Mouse (Mus musculus) stomach, embryonic 16.5 days (tissue): ENCODE results near the gene Olfr115. TPM values are rescaled to one million over a fixed set of nuclear protein-coding genes. Genes with fewer than 3 reads are reported as not detected.

Experiments
- ATAC-seq: fragments of 200-750 bp; cut with Nextera tagmentation; 2 replicates; pipeline ENCODE4 v1.8.0; 2017; ENCODE audit warnings: moderate number of reproducible peaks, moderate TSS enrichment; ENCODE audit not compliant: insufficient read depth, low FRiP score
- H3K27ac ChIP-seq: fragments of 300-500 bp; sonication (generic); 2 replicates; pipeline ENCODE4 v1.5.1; 2014; ENCODE audit warnings: low read length
- H3K27me3 ChIP-seq: fragments of 300-500 bp; sonication (generic); 2 replicates; pipeline ENCODE4 v1.6.1; 2014; ENCODE audit warnings: low read length, control low read depth, mixed read lengths; ENCODE audit not compliant: control insufficient read depth, insufficient read depth
- H3K36me3 ChIP-seq: fragments of 300-500 bp; sonication (generic); 2 replicates; pipeline ENCODE4 v1.6.1; 2014; ENCODE audit warnings: low read length; ENCODE audit not compliant: control insufficient read depth, insufficient read depth
- H3K4me1 ChIP-seq: fragments of 300-500 bp; sonication (generic); 2 replicates; pipeline ENCODE4 v1.6.1; 2014; ENCODE audit warnings: low read length, control low read depth, mixed read lengths; ENCODE audit not compliant: control insufficient read depth, insufficient read depth
- H3K4me2 ChIP-seq: fragments of 300-500 bp; sonication (generic); 2 replicates; pipeline ENCODE4 v1.6.1; 2014; ENCODE audit warnings: low read depth, low read length, mixed read lengths
- H3K4me3 ChIP-seq: fragments of 300-500 bp; sonication (generic); replicated peaks from 2 replicates; pipeline ENCODE4 v1.5.1; 2014; ENCODE audit warnings: mild to moderate bottlenecking, low read length
- H3K9ac ChIP-seq: fragments of 300-500 bp; sonication (generic); 2 replicates; pipeline ENCODE4 v1.6.1; 2014; ENCODE audit warnings: low read length
- H3K9me3 ChIP-seq: fragments of 300-500 bp; sonication (generic); replicated peaks from 2 replicates; pipeline ENCODE4 v1.6.1; 2016; ENCODE audit warnings: low read length, control low read depth; ENCODE audit not compliant: control insufficient read depth
- WGBS: fragments of 180-500 bp; shearing (Covaris S2); extraction: QIAGEN DNeasy Blood & Tissue Kit; methylation state at CpG from one replicate; pipeline ENCODE4 v1.1.7; 2014; 5-methylcytosine and 5-hydroxymethylcytosine counted together
- polyA plus RNA-seq: library from polyadenylated mRNA; unstranded; fragments of >200 nt; fragmentation: Nextera tagmentation; extraction: Ambion mirVana; gene quantifications from 2 replicates; pipeline ENCODE4 v1.2.1, GENCODE M21; 2015

Olfr115 gene
- not detected in 2 replicates for polyA plus RNA-seq

- Histone ChIP-seq H3K27me3 (no peaks in the 10 kb centered on the region), H3K4me2 (no peak within 1 kb of the TSS), H3K9me3 (no peaks in the 10 kb centered on the region), H3K4me3 (no peak within 1 kb of the TSS), H3K9ac (no peak within 1 kb of the TSS), H3K27ac (no peak within 1 kb of the TSS), H3K4me1 (no peaks in the 10 kb centered on the region), H3K36me3 (no peaks in the 10 kb centered on the region)
- no peak for ATAC-seq
- WGBS, result 67% methylated on average over 2 of the region's 2 CpGs
Observed at GRCm38 (mm10) chr17:37627009-37627408, at the start of gene Olfr115, which contains the start of gene Olfr116. TSS of gene Olfr115 (minus strand) at chr17:37627109. TSS of gene Olfr116 (minus strand) at chr17:37627199.

- no peak for ATAC-seq
- Histone ChIP-seq H3K4me3 (no peak within 1 kb of the TSS), H3K36me3 (no peaks in the 10 kb centered on the region), H3K4me2 (no peak within 1 kb of the TSS), H3K4me1 (no peaks in the 10 kb centered on the region), H3K9me3 (no peaks in the 10 kb centered on the region), H3K9ac (no peak within 1 kb of the TSS), H3K27me3 (no peaks in the 10 kb centered on the region), H3K27ac (no peak within 1 kb of the TSS)
- 53% methylated on average over 2 of the region's 2 CpGs for WGBS
Observed at GRCm38 (mm10) chr17:37666688-37667087, 39.8 kb upstream of the Olfr115 start, which contains the start of gene Olfr118. TSS of gene Olfr118 (plus strand) at chr17:37666988.

- ATAC-seq, result no peak
- WGBS, result 51% methylated on average over 1 of the region's 1 CpGs
- Histone ChIP-seq H3K27ac (no peak within 1 kb of the TSS), H3K4me3 (no peak within 1 kb of the TSS), H3K9me3 (no peaks in the 10 kb centered on the region), H3K4me2 (no peak within 1 kb of the TSS), H3K27me3 (no peaks in the 10 kb centered on the region), H3K36me3 (no peaks in the 10 kb centered on the region), H3K4me1 (no peaks in the 10 kb centered on the region), H3K9ac (no peak within 1 kb of the TSS)
Observed at GRCm38 (mm10) chr17:37663682-37664081, 36.8 kb upstream of the Olfr115 start, which contains the start of gene Olfr117. TSS of gene Olfr117 (minus strand) at chr17:37663782.

DNA sequence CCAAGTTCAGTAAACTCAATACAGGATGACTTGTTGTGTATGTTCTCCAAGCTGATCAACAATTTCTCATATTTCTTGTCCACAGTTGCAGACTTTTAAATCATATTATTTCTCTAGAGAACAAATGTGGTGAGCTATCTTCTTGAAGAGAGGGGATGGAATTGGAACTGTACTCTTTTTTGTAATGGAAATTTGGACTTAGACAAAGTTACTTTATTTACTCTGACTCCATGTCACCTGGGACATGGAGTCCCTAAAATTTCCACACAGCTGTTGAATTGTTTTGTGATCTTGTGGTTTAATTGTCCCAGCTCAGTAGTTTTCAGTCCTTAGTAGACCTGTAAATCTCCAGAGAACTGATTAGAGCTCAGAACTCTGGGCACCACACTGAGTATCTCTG is 34.3 kb downstream of the Olfr115 start, which contains the start of gene Olfr114:
Gene Olfr114 (minus strand): TSS at position 101 of the 400 bp plus-strand sequence.
- Histone ChIP-seq H3K36me3 (no peaks in the 10 kb centered on the region), H3K4me1 (no peaks in the 10 kb centered on the region), H3K4me3 (no peak within 1 kb of the TSS), H3K9me3 (no peaks in the 10 kb centered on the region), H3K27me3 (no peaks in the 10 kb centered on the region), H3K27ac (no peak within 1 kb of the TSS), H3K4me2 (no peak within 1 kb of the TSS), H3K9ac (no peak within 1 kb of the TSS)
- no peak for ATAC-seq

DNA sequence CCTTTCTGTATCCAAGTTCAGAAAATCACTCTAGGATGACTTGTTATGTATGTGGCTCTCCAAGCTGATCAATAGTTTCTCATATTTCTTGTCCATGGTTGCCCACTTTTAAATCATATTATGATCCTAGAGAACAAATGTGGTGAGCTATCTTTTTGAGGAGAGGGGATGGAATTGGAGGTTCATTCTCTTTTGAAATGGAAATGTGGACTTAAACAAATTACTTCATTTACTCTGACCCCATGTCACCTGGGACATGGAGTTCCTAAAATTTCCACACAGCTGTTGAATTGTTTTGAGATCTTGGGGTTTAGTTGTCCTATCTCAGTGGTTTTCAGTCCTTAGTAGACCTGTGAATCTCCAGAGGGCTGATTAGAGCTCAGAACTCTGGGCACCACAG is 49.3 kb downstream of the Olfr115 start, which contains the start of gene Olfr113:
Gene Olfr113 (minus strand): TSS at position 101 of the 400 bp plus-strand sequence.
- no peak within 1 kb of the TSS for H3K27ac ChIP-seq
- H3K4me3 ChIP-seq, result no peak within 1 kb of the TSS
- no peaks in the 10 kb centered on the region for H3K9me3 ChIP-seq
- no peak within 1 kb of the TSS for H3K9ac ChIP-seq
- H3K36me3 ChIP-seq, result no peaks in the 10 kb centered on the region
- H3K27me3 ChIP-seq, result no peaks in the 10 kb centered on the region
- H3K4me1 ChIP-seq, result no peaks in the 10 kb centered on the region
- ATAC-seq, result no peak
- H3K4me2 ChIP-seq, result no peak within 1 kb of the TSS

DNA sequence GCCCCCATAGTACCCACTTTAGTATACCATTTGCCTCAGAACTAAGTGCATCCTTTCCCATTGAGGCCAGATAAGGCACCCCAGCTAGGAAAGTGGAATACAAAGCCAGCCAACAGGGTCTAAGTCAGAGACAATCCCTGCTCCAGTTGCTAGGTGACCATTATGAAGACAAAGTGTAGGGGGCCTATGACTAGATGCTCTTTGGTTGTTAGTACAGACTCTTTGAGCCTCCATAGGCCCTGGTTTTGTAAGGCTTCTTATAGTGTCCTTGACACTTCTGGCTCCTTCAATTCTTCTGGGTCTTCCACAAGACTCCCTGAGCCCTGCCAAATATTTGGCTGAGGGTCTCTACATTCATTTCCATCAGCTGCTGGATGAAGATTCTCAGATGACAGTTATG is 57.6 kb downstream of the Olfr115 start, which contains the start of gene Olfr112:
Gene Olfr112 (minus strand): TSS at position 101 of the 400 bp plus-strand sequence.
- H3K4me3 ChIP-seq, result no peak within 1 kb of the TSS
- no peak within 1 kb of the TSS for H3K9ac ChIP-seq
- no peaks in the 10 kb centered on the region for H3K9me3 ChIP-seq
- ATAC-seq, result no peak
- no peaks in the 10 kb centered on the region for H3K4me1 ChIP-seq
- H3K27ac ChIP-seq, result no peak within 1 kb of the TSS
- H3K4me2 ChIP-seq, result no peak within 1 kb of the TSS
- H3K36me3 ChIP-seq, result no peaks in the 10 kb centered on the region
- H3K27me3 ChIP-seq, result no peaks in the 10 kb centered on the region

Other genes with a start within 250 kb of the Olfr115 start
- gene Olfr105-ps, start 248.1 kb downstream of the Olfr115 start, polyA plus RNA-seq, result not detected in 2 replicates
- not detected in 2 replicates for gene Olfr106-ps, start 236.7 kb downstream of the Olfr115 start, polyA plus RNA-seq
- not detected in 2 replicates for gene Olfr107, start 227.9 kb downstream of the Olfr115 start, polyA plus RNA-seq
- gene Olfr108, start 181.6 kb downstream of the Olfr115 start, polyA plus RNA-seq, result not detected in 2 replicates
- gene Olfr109, start 168.2 kb downstream of the Olfr115 start, polyA plus RNA-seq, result not detected in 2 replicates
- not detected in 2 replicates for gene H2-M2, start 143.6 kb downstream of the Olfr115 start, polyA plus RNA-seq
- gene Olfr110, start 134.6 kb downstream of the Olfr115 start, polyA plus RNA-seq, result not detected in 2 replicates
- gene Olfr111, start 119.1 kb downstream of the Olfr115 start, polyA plus RNA-seq, result not detected in 2 replicates
- not detected in 2 replicates for gene Olfr112, start 57.7 kb downstream of the Olfr115 start, polyA plus RNA-seq
- not detected in 2 replicates for gene Olfr113, start 49.4 kb downstream of the Olfr115 start, polyA plus RNA-seq
- gene Olfr114, start 34.4 kb downstream of the Olfr115 start, polyA plus RNA-seq, result not detected in 2 replicates
- gene Olfr116, start 90 bp upstream of the Olfr115 start, polyA plus RNA-seq, result not detected in 2 replicates
- not detected in 2 replicates for gene Olfr117, start 36.7 kb upstream of the Olfr115 start, polyA plus RNA-seq
- gene Olfr118, start 39.9 kb upstream of the Olfr115 start, polyA plus RNA-seq, result not detected in 2 replicates
- gene Olfr119, start 69.5 kb upstream of the Olfr115 start, polyA plus RNA-seq, result not detected in 2 replicates
- not detected in 2 replicates for gene Olfr120, start 94.7 kb upstream of the Olfr115 start, polyA plus RNA-seq
- gene Olfr121, start 121.7 kb upstream of the Olfr115 start, polyA plus RNA-seq, result not detected in 2 replicates
- not detected in 2 replicates for gene Olfr122, start 141.5 kb upstream of the Olfr115 start, polyA plus RNA-seq
- gene Olfr123, start 166.4 kb upstream of the Olfr115 start, polyA plus RNA-seq, result not detected in 2 replicates
- gene Olfr124, start 172.8 kb upstream of the Olfr115 start, polyA plus RNA-seq, result not detected in 2 replicates
- gene Olfr125, start 205.8 kb upstream of the Olfr115 start, polyA plus RNA-seq, result not detected in 2 replicates
- gene Olfr126, start 220.4 kb upstream of the Olfr115 start, polyA plus RNA-seq, result not detected in 2 replicates